Mouse (Mus musculus) lung, adult 2 months (tissue): ENCODE data around the gene Zcwpw1. TPM values are rescaled to one million over a fixed set of nuclear protein-coding genes. Genes with fewer than 3 reads are reported as not detected.

Experiments
- DNase-seq: peaks from one replicate; pipeline ENCODE4 v3.0.0; 2022
- H3K4me1 ChIP-seq: fragments of 200-500 bp; 2 replicates; pipeline ENCODE4 v1.6.1; 2011; ENCODE audit warnings: low read length; ENCODE audit not compliant: control insufficient read depth, insufficient read depth
- H3K4me3 ChIP-seq: fragments of 200-500 bp; replicated peaks from 2 replicates; pipeline ENCODE3; 2011; ENCODE audit warnings: low read depth, mild to moderate bottlenecking, control low read depth, low read length; ENCODE audit errors: extremely low read depth
- CTCF ChIP-seq: fragments of 200-500 bp; IDR thresholded peaks from 2 replicates; pipeline ENCODE4 v1.5.1; 2011; ENCODE audit warnings: mild to moderate bottlenecking, low read length, control low read depth; ENCODE audit not compliant: insufficient read depth
- POLR2A ChIP-seq: fragments of 200-500 bp; IDR thresholded peaks from 2 replicates; pipeline ENCODE4 v1.6.1; 2011; ENCODE audit warnings: low read depth, mild to moderate bottlenecking, control low read depth, low read length, borderline replicate concordance; ENCODE audit errors: extremely low read depth
- WGBS: fragments of 180-500 bp; shearing (Covaris S2); methylation state at CpG from one replicate; pipeline ENCODE4 v1.1.7; 2018; 5-methylcytosine and 5-hydroxymethylcytosine counted together
- polyA plus RNA-seq: library from polyadenylated mRNA; depleted of rRNA; stranded (reverse); fragments of >200 nt; gene quantifications from 2 replicates; pipeline ENCODE4 v1.2.3, GENCODE M21; 2012

Gene Zcwpw1
- polyA plus RNA-seq, 1 experiment: 0.60 TPM

DNA sequence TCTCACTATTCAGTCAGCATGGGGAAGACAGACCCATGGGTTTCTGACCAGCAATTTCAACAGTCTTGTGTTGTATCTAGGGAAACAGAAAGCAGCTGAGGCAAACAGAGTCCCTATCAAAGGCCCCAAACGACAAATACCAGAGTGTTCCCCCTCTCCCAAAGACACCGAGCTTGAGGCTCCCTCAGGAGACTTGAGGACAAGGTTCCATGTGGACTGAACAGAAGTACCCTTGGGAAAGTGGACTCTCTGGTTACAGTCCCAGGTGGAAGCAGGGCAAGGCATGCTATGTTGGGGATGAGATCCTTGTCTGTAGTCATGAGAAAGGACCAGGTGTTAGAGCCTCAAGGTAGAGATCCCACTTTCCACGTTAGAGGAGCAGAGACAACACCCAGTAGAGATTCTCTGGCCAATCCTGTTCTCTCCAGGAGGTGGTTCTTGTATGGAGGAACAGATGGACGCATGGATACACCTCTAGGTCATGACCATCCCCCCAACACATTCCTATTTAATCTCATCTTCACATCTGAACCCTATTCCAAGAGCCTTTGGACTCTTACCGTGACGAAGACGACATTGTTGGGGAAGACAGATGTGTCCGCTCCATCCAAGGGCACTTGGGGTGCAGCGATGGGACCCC, 3.6 kb upstream of the Zcwpw1 start:
- no peak for TF ChIP-seq POLR2A
- no peak for TF ChIP-seq CTCF
- no peak overlapping the region for H3K4me3 ChIP-seq
- WGBS: 52% methylated on average over 9 of the region's 9 CpGs
- peak; percentile 10 for DNase-seq
- H3K4me1 ChIP-seq: peaks cover 21% of the 10 kb centered on the region

DNA sequence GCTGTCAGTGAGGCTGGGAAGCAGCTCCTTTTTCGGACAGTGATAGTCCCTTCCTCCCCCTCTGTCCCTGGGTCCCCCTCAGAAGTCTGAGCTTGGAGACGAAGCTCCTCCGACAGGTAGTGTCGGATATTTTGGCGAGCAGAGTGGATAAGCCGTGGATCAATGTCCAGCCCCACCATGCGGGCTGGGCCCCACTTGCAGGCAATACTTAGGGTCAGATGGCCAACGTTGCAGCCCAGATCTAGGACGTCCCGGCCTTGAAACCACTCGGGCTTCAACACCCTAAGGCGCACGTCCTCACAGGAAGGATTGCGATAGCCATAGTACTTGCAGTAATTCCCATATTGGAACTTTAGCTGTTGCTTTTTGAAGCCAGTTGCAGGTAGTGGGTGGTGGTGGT, 3.1 kb upstream of the Zcwpw1 start:
- Histone ChIP-seq H3K4me1 (peaks cover 21% of the 10 kb centered on the region), H3K4me3 (no peak overlapping the region)
- peak; percentile 6 for DNase-seq
- WGBS: 58% methylated on average over 14 of the region's 14 CpGs
- no peak for TF ChIP-seq CTCF
- TF ChIP-seq POLR2A: no peak

DNA sequence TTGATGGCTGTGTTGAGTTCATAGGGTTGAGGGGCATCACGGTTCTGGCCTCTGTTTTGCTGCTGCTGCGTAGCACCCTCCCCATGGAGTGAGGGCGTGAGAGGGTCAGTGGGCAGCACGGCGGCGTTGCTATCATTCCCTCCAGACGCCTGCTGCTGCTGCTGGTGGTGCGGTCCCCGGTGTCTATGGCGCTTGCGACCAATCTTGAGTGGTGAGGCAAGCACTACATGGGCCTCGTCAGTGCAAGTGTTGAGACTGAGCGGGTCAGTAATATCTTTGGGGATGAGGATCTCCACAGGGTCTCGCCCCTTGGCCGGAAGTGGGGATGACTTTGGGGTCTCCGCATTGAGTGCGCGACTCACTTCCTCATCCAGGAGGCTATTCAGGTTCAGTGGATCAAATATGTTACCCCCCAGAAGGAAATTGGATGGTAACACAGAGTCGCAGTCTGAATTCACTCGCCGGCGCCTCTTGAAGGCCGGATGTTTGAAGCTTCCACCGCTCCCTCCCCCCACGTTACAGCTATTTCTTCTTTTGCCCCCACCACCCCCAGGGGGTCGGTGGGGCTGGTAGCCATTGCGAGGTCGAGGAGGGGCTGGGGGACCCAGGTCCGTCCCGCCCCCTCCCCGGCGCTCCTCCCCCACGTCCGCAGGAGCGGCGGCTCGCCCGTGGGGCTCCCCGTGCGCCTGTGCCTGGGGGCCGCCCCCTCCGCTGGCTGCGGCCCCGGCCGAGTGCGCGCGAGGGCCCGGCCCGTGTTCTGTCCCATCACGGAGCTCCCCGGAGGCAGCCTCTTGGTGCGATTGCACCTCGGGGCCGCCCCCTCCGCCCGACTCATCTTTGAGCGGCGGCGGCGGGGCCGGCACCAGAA, 2.2 kb upstream of the Zcwpw1 start:
- TF ChIP-seq POLR2A (no peak), CTCF (no peak)
- 2% methylated on average over 61 of the region's 62 CpGs for WGBS
- peak; percentile 37 for DNase-seq

DNA sequence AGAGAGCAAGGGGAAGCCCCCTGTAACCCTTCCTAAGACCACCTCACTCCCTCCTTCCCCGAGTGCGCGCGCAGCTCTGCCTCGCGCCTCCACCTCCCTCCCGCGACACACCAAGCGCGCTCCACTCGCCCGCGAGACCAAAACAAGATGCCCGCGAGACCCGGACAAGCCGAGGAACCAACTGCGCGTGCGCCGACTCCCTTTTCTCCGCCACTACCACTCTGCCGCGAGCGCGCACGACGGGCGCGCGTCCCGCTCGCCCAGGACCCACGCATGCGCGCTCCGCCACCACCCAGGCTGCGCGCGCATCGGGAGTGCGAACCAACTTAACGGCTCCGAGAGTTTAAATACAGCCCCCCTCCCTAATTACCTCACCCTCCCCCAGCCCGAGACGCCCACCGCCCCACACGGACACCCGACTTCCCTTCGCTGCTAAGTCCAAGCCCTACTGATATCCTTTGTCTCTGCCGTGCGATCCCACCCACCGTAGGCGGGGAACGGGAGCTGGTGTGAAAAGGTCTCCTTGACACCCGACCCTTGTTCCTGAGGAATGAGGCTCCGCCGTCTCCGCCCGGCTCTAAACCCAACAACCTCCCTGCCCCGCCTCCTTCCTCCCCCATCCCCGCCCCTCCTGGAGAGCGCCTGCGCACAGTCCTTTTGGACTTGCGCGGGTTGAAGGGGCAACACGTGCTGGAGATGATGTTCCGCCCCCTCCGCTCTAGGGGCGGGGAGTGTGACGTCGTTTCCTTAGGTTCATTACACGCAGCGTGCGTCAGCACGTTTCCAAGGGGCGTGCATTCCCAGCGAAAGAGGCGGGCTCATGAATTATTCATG, 1.3 kb upstream of the Zcwpw1 start:
- peak; percentile 97 for DNase-seq
- Histone ChIP-seq H3K4me3 (peak overlapping the region; percentile 93), H3K4me1 (peaks cover 21% of the 10 kb centered on the region)
- WGBS: under 1% methylated on average over 79 of the region's 79 CpGs
- no peak for TF ChIP-seq CTCF
- peak; percentile 99; the same call in 1 of the 2 replicates for TF ChIP-seq POLR2A

More for the DNA sequence above, 2.2 kb upstream of the Zcwpw1 start:
- peaks cover 21% of the 10 kb centered on the region for H3K4me1 ChIP-seq
- peak overlapping the region; percentile 93 for H3K4me3 ChIP-seq

DNA sequence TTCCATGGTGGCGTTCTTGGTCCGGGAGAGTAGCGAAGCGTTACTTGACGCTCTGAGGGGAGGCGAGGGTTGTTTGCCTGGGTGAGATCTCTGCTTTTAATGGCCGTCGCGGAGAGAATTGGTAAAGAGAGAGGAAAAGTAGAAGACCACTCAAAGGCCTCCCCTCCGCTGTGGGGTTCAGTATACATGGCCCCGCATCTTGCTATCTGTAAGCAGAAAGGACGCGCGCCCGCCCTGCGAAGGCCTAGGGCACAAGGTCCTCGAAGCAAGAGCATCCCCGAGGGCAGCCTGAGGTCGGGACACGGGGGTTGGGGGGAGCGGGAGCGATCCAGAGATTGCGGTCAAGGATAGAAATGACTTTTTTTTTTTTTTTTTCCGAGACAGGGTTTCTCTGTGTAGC, 573 bp downstream of the Zcwpw1 start:
- Histone ChIP-seq H3K4me1 (peaks cover 19% of the 10 kb centered on the region), H3K4me3 (no peak overlapping the region)
- DNase-seq: no peak
- 71% methylated on average over 24 of the region's 24 CpGs for WGBS
- TF ChIP-seq POLR2A (no peak), CTCF (no peak)

DNA sequence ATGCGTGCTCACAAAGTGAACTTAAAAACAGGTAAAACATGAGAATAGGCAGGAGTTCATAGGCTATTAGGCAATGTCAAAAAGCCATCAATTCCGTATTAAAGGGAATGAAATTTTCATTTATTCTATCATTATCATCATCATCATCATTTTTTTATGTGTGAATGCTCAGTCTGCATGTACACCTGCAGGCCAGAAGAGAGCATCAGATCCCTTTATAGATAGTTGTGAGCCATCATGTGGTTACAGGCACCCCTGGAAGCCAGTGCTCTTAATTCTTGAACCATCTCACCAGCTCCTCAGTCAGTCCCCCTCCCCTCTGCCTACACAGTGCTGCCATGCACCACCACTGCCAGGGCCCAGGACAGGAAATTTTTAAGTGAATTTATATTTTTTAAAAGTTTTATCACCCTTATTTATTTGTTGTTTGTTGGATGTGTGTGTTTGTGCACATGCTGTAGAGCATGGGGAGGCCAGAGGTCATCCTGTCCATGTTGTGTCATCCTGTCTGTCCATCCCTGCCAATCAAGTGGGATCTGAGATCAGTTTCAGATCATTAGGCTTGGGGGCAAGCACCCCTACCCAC, 1.4 kb downstream of the Zcwpw1 start:
- WGBS: 93% methylated on average over 2 of the region's 2 CpGs
- DNase-seq: no peak
- Histone ChIP-seq H3K4me3 (no peak overlapping the region), H3K4me1 (peaks cover 13% of the 10 kb centered on the region)
- no peak for TF ChIP-seq CTCF
- no peak for TF ChIP-seq POLR2A

DNA sequence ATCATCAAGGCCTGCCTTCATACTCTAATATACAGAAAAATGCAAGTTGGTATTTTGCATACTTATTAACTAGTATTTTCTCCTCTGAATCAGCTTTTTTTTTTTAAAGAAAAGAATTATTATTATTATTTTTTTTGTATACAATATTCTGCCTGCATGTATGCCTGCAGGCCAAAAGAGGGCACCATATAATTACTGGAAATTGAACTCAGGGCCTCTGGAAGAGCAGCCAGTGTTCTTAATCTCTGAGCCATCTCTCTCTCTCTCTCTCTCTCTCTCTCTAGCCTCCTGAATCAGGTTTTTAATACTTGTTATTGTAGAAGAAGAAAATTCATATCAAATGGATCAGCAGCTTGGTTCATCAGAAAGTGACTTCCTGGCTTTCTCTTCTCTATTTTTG, 4.0 kb downstream of the Zcwpw1 start:
- TF ChIP-seq CTCF: no peak
- TF ChIP-seq POLR2A: no peak
- Histone ChIP-seq H3K4me3 (no peak overlapping the region), H3K4me1 (no peaks in the 10 kb centered on the region)
- DNase-seq: no peak

DNA sequence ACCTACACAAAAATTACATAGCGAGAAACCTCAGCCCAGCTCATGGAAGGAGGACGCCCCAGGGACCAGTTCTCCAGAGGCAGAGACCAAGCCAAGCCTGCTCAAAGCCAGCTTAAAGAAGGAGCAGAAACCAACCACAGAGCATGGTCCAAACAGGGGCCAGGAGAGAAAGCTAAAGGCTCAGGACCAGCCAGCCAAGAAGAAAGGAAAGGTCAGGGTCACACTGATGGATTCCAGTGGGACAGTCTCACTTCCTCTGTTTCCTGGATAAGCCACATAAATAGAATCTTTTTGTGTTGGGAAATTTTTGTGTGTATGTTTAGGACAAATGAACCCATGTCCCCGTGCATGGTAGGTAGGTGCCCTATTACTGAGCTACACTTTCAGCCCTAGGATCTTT, 9.0 kb downstream of the Zcwpw1 start:
- 67% methylated on average over 3 of the region's 3 CpGs for WGBS
- Histone ChIP-seq H3K4me3 (no peak overlapping the region), H3K4me1 (no peaks in the 10 kb centered on the region)
- TF ChIP-seq POLR2A: no peak
- TF ChIP-seq CTCF: no peak
- DNase-seq: no peak

DNA sequence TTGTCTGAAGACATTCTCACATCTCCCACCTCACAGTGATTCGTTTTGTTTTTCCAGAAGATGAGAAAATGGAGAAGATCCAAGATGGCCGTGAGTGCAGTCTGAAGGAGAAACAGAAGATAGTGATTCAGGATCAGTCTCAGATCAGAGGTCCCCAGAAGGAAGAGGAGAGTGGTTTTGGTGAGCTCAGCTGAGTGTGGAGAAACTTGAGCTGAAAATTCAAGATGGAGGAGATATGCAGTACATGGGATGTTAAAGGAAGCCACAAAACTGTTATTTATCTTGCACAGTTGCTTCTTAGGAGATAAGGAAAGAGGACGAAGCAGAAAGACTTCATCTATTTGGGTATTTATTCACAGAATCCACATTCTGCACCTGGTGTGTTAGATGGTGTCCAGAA, 13.3 kb downstream of the Zcwpw1 start:
- Histone ChIP-seq H3K4me3 (no peak overlapping the region), H3K4me1 (no peaks in the 10 kb centered on the region)
- 76% methylated on average over 3 of the region's 3 CpGs for WGBS
- TF ChIP-seq POLR2A (no peak), CTCF (no peak)
- no peak for DNase-seq
